Mouse (Mus musculus): ENCODE results near the gene Tmcc2. TPM values are rescaled to one million over a fixed set of nuclear protein-coding genes. Genes with fewer than 3 reads are reported as not detected.
A peak's percentile ranks its signal among the peaks of the same experiment; 100 is the strongest.

Tmcc2 gene
- total RNA-seq, 2 experiments from 2014 or later: 4.8 to 12.5 TPM

DNA sequence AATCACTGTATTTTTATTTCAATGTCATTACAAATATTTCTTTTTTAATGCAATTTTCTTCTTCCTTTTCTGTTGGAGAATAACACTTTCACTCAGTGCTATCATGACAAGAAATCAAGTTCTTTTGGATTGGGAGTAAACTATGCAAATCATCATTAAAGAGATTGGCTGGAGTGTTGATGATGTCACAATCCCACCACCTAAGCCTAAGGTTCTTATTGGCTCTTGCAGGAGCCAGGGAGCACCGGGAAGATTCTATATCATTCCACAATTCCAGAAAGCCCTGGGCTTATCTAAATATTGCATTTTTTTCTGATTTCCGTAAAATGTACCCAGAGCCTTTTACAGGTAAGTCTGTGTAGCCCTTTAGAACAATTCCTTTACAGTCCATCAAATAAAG lies 5.6 kb upstream of the Tmcc2 start:
- no peak for ATAC-seq (replicated peaks; ENCODE audit: low FRiP score, low TSS enrichment, poor library complexity, severe bottlenecking)

DNA sequence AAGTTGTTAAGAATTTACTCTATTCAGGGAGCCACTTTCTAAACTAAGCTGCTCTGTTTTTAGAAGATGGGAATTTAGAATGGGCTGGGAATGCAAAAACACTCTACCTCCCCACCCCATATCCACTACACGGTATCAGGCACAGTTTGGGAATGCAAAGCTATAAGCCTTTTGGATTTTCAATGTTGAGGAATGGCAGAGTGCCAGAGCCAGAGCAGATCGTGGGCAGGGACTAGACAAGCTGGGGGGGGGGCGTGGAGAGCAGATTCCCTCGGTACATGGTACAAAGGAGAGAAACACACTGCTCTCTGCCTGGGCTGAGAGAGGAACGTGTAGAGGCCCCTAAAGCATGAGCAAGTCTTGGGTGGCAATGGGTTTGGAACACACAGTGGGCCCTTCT lies 1.8 kb upstream of the Tmcc2 start:
- ATAC-seq (replicated peaks; ENCODE audit: low FRiP score, low TSS enrichment, poor library complexity, severe bottlenecking): no peak

DNA sequence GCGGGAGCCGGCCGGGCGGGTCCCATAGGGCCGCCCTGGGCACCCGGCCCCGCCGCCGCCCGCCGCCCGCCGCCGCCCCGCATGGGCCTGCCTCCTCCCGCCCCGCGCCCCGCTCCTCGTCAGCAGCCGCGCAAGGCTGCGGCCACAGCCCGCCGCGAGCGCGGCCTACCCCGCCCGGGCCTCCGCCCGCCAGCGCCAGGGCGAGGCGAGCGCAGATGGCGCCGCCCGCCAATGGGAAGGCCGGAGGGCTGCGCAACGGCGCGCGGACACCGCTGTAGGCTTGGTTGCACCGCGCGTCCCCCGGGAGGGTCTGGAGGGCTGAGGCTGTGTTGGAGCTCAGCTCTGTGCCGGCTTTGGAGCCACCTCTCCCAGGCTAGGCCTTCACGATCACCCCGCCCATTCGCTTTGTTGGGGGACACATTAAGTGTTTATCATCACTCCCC lies 520 bp upstream of the Tmcc2 start:
- 0 out of 2 replicates have a peak, but pooled peaks have one; percentile 17 for ATAC-seq (replicated peaks; ENCODE audit: low FRiP score, low TSS enrichment, poor library complexity, severe bottlenecking)

DNA sequence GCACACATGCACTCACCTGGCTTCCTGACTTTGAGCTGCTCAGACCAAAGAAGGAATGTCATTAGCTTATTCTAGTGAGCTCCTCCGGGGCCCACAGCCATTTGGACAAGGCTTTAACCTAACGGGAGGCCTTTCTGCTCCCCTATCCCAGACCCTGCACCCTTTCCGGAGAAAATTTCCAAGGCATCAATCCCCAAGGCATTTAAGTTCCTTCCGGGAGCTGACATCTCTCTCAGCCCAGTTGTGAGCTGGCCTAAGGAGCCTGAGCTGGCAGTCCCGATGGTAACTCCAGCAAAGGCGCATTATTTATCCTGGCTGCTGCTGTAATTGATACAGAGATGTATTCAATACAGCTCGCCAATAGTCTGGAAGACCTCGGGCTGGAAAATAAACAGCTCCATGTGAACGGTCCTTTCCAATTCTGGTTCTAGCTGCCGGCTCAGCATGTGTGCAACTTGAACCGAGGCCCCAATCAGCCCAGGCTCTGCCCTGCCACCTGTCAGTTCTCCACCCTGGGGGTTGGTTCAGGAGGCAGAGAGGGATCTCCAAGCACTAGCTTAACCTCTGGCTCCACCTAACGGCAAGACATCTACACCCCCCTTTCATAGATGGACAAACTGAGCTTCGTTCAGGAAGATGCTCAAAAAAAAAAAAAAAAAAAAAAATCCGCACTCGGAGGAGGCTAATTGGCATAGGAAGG lies 1.0 kb downstream of the Tmcc2 start:
- peak; percentile 83 for ATAC-seq (replicated peaks; ENCODE audit: low FRiP score, low TSS enrichment, poor library complexity, severe bottlenecking)

DNA sequence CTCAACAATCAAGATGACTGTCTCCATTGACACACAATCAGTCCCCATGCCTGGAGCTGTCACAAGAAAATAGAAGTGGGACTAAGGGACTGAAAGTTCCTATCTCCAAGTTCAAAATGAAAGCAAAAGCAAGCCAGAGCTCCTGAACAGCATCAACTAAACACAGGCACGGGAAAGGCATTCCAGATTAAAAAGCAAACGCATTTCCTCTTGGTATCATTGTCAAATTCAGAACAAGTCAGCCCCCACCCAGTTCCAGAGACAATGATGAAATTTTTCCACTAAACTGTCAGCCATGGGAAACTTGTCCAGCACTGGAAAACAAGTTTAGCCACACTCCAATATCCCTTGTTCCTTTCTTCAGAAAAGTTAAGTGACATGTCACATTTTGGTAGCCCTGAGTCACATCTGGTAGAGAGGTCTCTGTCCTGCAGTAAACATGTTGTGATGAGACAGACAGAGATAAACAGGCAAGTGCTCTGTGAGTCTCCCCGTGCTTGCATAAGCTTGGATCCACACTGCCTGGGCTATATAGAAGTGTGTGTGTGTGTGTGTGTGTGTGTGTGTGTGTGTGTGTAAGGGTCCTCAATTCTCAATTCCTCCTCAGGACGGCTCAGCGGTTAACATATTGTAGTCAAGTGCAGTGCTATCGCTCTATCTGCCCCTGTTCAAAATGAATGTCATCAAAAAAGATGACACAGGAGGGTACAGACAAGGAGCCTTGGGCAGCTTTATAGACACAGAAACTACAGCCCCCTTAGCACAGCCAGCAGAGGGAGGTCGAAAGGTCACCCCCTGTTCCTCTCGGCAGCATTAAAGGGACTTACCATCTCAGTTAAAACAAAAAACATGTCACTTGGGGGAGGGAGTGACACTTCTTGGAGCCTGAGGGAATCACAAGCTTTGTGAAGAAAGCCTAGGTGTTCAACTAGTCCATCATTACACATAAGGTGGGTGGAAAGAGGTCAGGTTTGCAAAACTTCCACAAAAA lies 2.0 kb downstream of the Tmcc2 start:
- ATAC-seq (replicated peaks; ENCODE audit: low FRiP score, low TSS enrichment, poor library complexity, severe bottlenecking): 0 out of 2 replicates have a peak, but pooled peaks have one; percentile 36

DNA sequence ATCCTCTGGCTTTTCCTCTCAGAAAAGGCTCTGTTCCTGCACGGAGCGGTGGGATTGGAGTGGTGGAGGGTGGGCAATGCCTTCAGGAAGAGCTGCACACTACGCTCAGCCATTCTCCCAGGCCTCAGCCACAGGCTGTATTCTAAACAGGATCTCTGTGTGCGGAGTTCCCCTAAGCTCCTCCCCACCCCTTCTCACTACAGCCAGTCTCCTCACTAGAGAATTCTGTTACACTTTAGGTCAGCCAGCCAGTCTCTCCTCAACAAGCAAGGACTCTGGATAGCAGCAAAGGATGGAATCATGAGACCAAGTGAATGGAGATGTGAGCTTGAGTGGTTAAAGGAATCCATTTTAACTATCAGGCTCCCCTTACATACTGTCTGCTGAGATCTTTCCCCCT lies 3.1 kb downstream of the Tmcc2 start:
- ATAC-seq (replicated peaks; ENCODE audit: low FRiP score, low TSS enrichment, poor library complexity, severe bottlenecking): peak; percentile 6; the same call in 1 of the 2 replicates

DNA sequence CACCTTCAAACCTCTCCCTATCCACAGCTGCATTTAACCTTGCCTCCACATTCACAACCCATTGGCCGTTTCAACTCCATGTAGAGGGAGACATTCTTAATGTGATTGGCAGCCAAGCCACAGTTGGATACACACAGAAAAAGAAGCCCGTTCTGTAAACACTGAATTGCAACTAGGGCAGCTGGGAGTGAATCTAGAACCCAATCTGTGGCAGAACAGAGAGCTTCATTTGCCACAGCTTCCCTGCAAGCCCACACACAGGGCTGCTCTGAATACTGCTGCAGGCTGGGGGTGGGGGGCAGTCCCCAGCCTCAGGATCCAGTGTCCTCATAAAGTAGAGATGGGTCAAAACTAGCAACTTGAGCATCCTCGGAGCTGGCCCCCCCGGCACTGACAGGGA lies 4.8 kb downstream of the Tmcc2 start:
- ATAC-seq (replicated peaks; ENCODE audit: low FRiP score, low TSS enrichment, poor library complexity, severe bottlenecking): no peak

DNA sequence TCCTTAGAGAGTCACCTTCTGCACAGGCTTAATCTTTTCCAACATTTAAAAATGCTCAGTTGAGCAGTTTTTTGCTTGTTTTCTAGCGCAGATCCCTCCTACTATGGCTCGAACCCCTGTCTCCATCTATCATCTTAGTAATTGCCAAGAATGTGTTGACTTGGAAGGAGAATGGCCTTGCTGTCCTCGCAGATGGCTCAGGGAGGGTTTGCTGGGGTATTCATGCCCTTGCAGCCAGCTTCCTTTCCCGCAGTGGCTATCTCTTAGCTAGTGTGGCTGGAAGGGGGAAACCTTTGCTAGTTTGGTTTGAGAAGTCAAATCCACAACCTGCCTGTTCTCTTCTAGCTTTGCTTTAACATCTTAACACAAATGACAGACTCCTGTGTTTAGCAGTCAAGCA lies 5.4 kb downstream of the Tmcc2 start:
- no peak for ATAC-seq (replicated peaks; ENCODE audit: low FRiP score, low TSS enrichment, poor library complexity, severe bottlenecking)

DNA sequence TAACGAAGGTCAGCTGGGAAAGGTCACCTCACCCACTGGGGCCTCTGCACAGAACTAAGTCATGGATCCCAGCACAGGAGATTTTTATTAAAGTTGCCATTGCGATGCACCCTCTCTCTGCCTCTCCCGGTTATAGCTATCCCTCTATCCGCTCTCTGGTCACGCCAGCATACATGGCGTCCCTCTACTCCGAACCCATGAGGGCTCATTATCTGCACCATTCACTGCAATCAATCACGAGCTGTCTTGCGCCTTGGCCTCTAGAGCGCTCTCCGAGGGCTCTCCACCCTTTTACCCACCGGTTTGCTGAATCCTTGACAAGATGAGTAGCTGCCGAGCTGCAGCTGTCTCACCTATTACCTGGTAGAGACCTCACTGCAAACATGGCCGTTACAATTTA lies 5.8 kb downstream of the Tmcc2 start:
- no peak for ATAC-seq (replicated peaks; ENCODE audit: low FRiP score, low TSS enrichment, poor library complexity, severe bottlenecking)

DNA sequence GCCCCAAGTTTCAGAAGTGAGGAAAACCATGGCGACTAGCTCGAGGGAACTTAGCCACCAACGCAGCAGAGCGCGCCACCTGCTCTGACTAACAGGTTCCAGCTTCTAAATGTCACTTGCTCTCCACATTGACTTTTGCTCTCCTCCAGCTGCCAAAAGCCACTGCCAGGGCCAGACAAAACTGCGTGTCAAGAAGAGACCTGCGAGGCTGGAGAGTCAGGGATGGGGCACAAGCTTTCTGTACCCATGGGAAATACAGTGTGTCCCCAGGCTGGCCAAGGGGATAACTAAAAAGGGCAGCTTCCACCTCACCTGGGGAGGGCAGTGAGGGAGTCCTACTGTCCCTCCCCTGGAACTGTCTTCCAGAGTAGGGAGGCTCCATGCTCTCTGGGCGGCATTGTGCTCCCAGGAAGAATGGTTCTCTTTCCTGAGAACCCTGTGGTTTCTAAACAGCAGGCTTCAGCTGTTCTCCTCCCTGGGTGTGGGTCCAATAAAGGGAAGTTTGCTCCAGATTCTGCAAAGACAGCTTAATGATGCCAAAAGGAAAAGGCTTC lies 7.0 kb downstream of the Tmcc2 start:
- no peak for ATAC-seq (replicated peaks; ENCODE audit: low FRiP score, low TSS enrichment, poor library complexity, severe bottlenecking)

DNA sequence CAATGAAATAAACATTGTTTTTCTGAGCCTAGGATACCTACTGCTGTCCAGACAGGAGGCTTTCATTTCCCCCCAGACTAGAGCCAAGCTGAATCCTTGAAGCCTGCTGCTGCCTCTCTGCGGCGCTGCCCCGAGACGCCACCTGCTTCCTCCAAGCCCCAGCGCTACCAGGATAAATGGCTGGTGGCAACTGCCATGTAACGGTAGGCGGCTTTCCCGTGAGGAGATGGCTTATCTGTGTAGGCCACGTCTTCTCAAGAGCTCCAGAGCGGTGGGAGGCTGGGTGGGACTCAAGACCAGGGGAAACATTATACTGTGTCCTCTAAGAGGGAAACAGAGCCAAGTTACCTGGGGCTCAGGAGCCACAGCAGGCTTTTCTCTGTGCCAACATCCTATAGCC lies 9.2 kb downstream of the Tmcc2 start:
- peak; percentile 72 for ATAC-seq (replicated peaks; ENCODE audit: low FRiP score, low TSS enrichment, poor library complexity, severe bottlenecking)

DNA sequence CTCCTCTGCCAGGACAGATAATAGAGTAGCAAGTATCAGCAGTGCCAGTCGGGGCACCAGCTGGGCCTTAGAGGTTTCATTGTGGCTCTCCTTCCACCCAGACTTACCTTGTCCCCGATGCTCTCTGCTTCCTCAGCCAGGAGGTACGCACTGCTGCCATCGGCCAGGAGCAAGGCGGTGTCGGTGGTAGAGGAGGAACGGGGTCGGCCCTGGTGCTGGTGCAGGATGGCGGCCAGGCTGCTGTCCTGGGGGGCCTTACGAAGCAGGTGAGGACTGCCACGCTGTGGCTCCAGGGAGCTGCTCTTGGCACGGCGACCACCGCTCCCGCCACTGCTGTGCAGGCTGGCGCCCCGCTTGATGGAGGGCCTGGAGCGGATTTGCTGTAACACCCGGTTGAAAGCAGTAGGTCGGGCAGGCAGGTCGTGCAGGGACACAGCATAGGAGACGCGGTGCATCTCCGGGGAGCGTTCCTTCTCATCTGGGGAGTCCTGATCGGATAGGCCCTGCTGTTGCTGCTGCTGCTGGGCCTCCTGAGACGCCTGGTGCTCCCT lies 10.5 kb downstream of the Tmcc2 start:
- peak; percentile 40 for ATAC-seq (replicated peaks; ENCODE audit: low FRiP score, low TSS enrichment, poor library complexity, severe bottlenecking)

DNA sequence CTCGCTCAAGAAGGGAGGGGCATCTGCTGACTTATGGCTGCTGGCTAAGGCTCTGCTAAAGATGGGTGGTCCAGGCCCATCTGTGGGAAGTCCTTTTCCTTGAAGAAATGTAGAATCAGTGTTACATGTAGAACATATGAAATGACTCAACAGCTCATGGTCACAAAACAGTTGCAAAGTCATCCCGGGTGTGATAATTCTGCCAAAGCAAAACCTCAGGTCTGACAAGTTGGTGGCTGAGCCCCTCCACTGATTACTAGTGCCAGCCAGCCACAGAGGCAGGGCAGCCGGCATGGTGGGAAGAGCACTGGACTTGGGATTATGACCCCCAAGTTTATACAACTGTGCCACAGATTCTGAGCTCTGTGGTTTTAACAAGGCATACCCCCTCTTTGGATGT lies 13.3 kb downstream of the Tmcc2 start:
- ATAC-seq (replicated peaks; ENCODE audit: low FRiP score, low TSS enrichment, poor library complexity, severe bottlenecking): no peak

DNA sequence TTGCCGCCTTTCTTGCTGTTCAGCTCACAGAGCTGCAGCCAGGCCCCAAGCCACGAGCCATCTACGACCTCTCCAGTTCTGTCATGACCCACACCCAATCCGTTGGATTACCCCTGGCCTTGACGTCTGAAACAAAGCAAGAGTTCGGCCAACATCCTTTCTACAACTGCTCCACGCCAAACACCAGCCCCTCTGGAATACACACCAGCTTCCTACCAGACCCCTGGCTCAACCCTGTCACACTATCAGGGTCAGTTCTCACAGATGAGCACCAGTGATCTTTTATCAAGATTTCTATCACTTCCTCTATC lies 14.1 kb downstream of the Tmcc2 start:
- no peak for ATAC-seq (replicated peaks; ENCODE audit: low FRiP score, low TSS enrichment, poor library complexity, severe bottlenecking)

DNA sequence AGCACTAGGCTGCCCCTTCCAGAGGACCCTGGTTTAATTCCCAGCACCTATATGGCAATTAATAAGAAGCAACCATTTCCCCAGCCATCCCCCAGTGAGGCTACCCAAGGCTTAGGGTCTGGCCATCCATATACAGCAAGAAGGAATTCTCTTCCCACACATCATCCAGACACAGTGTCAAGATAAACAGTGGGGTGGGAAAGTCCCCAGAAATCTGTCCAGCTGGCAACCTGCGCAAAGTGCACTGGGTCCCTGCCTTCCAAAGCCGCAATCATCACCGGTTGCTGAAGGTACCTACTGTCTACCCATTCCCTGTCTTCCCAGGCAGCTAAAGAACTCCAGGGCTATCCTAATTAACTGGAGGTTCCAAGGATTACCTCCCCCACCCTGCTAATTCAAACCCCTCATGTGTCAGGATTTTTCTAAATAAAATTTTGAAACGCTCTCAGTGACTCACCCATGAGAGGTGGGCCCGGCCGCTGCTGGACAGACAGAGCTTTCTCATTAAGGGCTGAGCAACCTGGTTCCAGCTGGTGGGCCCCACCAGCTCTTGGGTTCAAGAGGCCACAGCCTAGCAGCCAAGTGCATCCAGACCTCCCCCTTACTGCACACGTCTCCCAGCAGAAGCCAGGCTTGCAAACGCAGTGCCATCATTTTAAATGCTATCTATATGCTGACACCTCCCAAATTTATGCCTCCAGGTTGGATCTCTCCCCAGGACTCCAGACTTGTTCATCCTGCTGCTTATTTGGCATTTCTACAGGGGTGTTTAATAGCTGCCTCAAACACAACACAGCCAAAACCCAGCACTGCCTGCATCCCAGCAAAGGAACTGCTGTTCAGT lies 14.6 kb downstream of the Tmcc2 start:
- no peak for ATAC-seq (replicated peaks; ENCODE audit: low FRiP score, low TSS enrichment, poor library complexity, severe bottlenecking)

DNA sequence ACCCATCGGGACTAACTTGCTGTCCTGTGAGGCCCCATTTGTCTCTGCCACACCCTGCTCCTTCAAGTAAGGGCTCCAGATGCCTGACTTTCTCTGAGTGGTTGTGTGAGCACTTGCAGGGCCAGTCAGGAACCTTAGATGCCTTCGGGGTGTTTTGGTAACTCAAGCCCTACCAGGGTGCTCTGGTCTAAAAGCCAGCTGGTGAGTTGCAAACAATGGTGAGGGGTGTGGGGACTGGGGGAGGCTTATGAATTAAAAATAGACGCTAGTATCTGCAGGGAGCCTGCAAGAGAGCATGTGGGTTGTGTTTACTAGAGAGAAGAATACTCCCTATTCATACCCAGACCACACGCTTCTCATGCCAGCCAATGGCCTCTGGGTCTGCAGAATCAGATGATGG lies 15.8 kb downstream of the Tmcc2 start:
- no peak for ATAC-seq (replicated peaks; ENCODE audit: low FRiP score, low TSS enrichment, poor library complexity, severe bottlenecking)

DNA sequence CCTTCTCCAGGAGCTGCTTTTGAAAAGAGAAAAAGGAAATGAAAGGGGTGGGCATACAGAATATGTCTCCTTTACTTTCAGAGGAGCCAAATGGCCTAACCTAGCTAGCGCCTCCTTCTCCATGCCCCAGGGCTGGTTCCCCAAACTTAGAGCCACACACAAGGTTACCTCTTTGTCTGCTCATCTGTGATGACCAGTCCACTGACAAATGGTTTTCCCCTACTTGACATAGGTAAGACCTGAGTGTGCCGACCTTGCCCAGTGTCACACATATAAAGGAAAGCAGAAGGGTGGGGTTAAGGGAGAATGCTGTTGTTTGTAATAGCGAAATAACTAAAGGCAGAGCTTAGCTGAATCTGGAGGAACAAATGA lies 16.2 kb downstream of the Tmcc2 start:
- no peak for ATAC-seq (replicated peaks; ENCODE audit: low FRiP score, low TSS enrichment, poor library complexity, severe bottlenecking)

DNA sequence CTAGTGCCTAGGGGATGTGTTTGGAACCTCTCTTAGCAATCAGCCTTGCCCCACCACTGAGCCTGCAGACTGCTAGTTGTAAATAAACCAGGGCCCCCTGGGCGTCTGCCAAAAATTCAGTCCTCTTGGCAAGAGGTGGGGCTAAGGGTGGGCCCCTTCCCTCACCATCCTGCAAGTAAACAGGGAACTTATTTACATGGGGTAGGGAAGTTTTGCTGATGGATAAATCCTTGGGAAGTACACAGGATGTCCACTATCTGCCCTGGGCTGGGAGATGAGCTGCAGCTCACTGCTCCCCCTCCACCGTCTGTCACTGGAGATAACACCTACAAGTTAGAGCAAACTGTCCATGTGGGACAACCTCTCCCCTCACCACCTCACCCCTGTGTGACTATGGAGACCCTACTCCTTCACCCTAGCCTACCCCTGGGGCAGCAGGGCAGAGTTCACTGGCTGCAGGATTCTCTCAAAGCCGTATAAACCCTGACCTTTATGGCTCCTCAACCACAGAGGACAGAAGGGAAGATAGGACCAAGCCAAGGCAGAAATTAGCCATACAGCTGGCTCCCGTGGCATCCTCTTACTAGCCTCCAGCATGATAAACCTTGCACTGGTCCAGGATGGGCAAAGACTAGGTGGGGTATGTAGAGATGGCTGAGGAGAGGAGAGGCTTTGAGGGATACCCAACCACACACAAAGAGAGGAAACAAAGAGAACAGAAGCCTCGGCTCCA lies 16.8 kb downstream of the Tmcc2 start:
- ATAC-seq (replicated peaks; ENCODE audit: low FRiP score, low TSS enrichment, poor library complexity, severe bottlenecking): peak; percentile 63
